Mouse (Mus musculus) cerebellum, adult 2 months (tissue): ENCODE data around the gene Serpinb6a.

Source experiments
- CTCF ChIP-seq: fragments of 200-500 bp; IDR thresholded peaks from 2 replicates; pipeline ENCODE4 v1.5.1; 2011; ENCODE audit warnings: low read depth, mild to moderate bottlenecking, control low read depth, low read length, moderate library complexity, borderline replicate concordance; ENCODE audit not compliant: insufficient read depth
- POLR2A ChIP-seq: fragments of 200-500 bp; IDR thresholded peaks from 2 replicates; pipeline ENCODE4 v1.6.1; 2011; ENCODE audit warnings: low read length, control low read depth, borderline replicate concordance; ENCODE audit not compliant: insufficient read depth

DNA sequence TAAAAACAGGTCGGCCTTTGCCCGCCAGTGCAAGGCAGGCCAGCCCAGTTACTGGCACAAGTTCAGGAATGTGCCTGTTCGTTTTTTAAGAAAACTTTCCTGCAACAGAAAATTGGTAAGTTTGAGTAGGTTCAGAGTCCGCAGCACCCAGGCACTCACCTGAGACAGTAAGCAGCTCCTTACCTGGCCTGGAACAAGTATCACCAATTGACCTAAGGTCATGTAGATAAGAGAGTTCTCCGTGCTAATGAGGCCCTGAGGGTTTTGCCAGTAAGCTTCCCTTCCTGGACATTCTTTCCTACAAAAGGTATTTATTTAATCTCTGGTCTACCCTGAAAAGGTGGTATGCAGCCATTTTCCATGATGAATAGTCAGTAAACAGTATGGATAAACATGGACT lies 80.9 kb downstream of the Serpinb6a start:
- no peak for TF ChIP-seq CTCF
- no peak for TF ChIP-seq POLR2A
